Mouse (Mus musculus): Measurements from ENCODE around the gene Nudt3. TPM values are rescaled to one million over a fixed set of nuclear protein-coding genes. Genes with fewer than 3 reads are reported as not detected.

The Nudt3 gene
- total and polyA plus RNA-seq, 3 experiments, result 54.4 to 69.2 (median 58.3) TPM

DNA sequence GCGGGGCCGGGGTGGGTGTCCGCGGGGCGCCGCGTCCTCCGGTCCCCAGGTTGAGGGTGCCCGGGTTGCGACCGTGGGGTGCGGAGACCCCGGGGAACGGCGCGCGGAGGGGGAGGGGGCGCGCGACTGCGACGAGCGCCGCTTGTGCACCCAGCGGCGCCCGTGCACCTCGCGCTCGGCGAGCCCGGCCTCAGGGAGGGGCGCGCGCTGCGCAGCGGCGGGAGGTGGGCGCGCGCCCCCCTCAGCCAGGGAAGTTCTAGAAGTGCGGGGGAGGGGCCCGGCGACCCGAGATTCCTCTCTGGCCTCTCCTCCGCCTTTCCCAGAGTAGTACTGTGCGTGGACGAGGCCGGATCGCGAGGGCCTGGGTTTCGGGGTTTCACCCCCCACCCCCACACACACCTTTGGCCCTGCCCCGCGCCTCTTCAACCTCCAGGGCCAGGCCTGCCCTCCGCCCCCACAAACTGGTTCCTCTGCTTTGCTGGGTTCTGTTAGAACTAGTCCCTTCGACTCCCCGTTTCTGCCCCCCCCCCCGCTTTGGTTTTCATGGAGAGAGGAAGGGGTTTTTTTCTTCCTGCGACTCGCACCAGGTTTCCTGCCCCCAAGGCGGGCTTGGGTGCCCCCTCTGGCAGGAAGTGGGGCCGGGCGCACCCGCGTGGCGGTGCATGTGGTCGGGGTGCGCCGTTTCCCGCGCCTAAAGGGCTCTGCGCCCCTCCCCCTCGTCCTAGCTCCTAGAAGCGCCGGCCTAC, 65.9 kb downstream of the Nudt3 start:
- dilution Hi-C loops (cut with MboI; ENCODE audit: extremely low pct_ligation_motif_present, extremely low pct_unique_long_range_greater_than_20kb, low sequenced_read_pairs), result no loop called here
- peak overlapping the region; percentile 94 for H3K27ac ChIP-seq (ENCODE audit: insufficient read depth, low read depth)
- DNase-seq (ENCODE audit: extremely low read depth), result peak; percentile 85
- H3K79me2 ChIP-seq (replicated peaks; ENCODE audit: control insufficient read depth, extremely low read depth, insufficient read depth, poor library complexity, severe bottlenecking), result peaks cover 51% of the 10 kb centered on the region
- peaks cover 13% of the 10 kb centered on the region for H3K27me3 ChIP-seq (replicated peaks)
- peak overlapping the region; percentile 99 for H3K9ac ChIP-seq (ENCODE audit: insufficient read depth, low read depth)
- peak overlapping the region; percentile 53 for H3K4me2 ChIP-seq (ENCODE audit: insufficient read depth, low read depth, poor library complexity, severe bottlenecking)
- peaks cover 8 to 22% of the 10 kb centered on the region in 2 experiments for H3K36me3 ChIP-seq (replicated peaks in 1 of 2; ENCODE audit: control insufficient read depth in 1 of 2, insufficient read depth in 1 of 2, low read length in 1 of 2)
- in situ Hi-C loops (cut with MboI; ENCODE audit: low pct_ligation_motif_present, low pct_unique_long_range_greater_than_20kb, low sequenced_read_pairs), result no loop called here
- H3K4me1 ChIP-seq (ENCODE audit: control insufficient read depth in 1 of 2, insufficient read depth in 2 of 2), result peaks cover 21 to 46% of the 10 kb centered on the region in 2 experiments
- TF ChIP-seq MYC (IDR thresholded peaks at IDR 0.05; ENCODE audit: low read depth, low read length) (peak; percentile 96), MAFK (IDR thresholded peaks at IDR 0.05; ENCODE audit: insufficient replicate concordance, low read length) (no peak), MAX (IDR thresholded peaks at IDR 0.05; ENCODE audit: low read length) (peak; percentile 97), HCFC1 (IDR thresholded peaks at IDR 0.05; ENCODE audit: low read depth, low read length) (0 out of 2 replicates have a peak, but pooled peaks have one; percentile 51), ZNF384 (IDR thresholded peaks at IDR 0.05; ENCODE audit: low read depth, low read length) (no peak), ZC3H11A (IDR thresholded peaks at IDR 0.05; ENCODE audit: low read depth, low read length) (no peak), CHD2 (IDR thresholded peaks at IDR 0.05; ENCODE audit: low read length) (peak; percentile 60), CTCF (conservative IDR thresholded peaks at IDR 0.05 in 1 of 2, IDR thresholded peaks at IDR 0.05 in 1 of 2; ENCODE audit: low read depth in 2 of 2, low read length in 2 of 2) (peak in 1 of 2 experiments; percentile 36; a peak in 2 of 4 replicates), POLR2A (IDR thresholded peaks at IDR 0.05; ENCODE audit: low read depth, low read length) (peak; percentile 42; the same call in 1 of the 2 replicates), SMC3 (IDR thresholded peaks at IDR 0.05; ENCODE audit: low read depth, low read length) (no peak), ELF1 (IDR thresholded peaks at IDR 0.05; ENCODE audit: low read depth, low read length) (peak; percentile 63; the same call in 1 of the 2 replicates), MAZ (IDR thresholded peaks at IDR 0.05; ENCODE audit: low read depth, low read length) (0 out of 2 replicates have a peak, but pooled peaks have one; percentile 47), UBTF (IDR thresholded peaks at IDR 0.05; ENCODE audit: low read depth, low read length) (peak; percentile 56; the same call in 1 of the 2 replicates), BHLHE40 (IDR thresholded peaks at IDR 0.05; ENCODE audit: low read depth, low read length) (peak; percentile 49; the same call in 1 of the 2 replicates), EP300 (IDR thresholded peaks at IDR 0.05; ENCODE audit: low read length) (no peak), TBP (conservative IDR thresholded peaks at IDR 0.05; ENCODE audit: low read depth, low read length) (no peak), SIN3A (IDR thresholded peaks at IDR 0.05; ENCODE audit: low read length) (no peak; the same call in 1 of the 2 replicates), MXI1 (IDR thresholded peaks at IDR 0.05; ENCODE audit: low read depth, low read length) (peak; percentile 93), IRF4 (IDR thresholded peaks at IDR 0.05; ENCODE audit: low read depth, low read length) (0 out of 2 replicates have a peak, but pooled peaks have one; percentile 6), KAT2A (IDR thresholded peaks at IDR 0.05; ENCODE audit: insufficient replicate concordance, low read length) (0 out of 2 replicates have a peak, but pooled peaks have one; percentile 32)
- peak overlapping the region; percentile 65 to 89 (median 78) for H3K4me3 ChIP-seq (replicated peaks in 1 of 3; ENCODE audit: low read depth in 2 of 3, low read length in 2 of 3, poor library complexity in 1 of 3)
- peaks cover 8% of the 10 kb centered on the region for H3K9me3 ChIP-seq (replicated peaks; ENCODE audit: low read length)
